Mouse (Mus musculus) heart, adult 8-10 months (tissue): ENCODE data around the gene Tnfrsf26. TPM values are rescaled to one million over a fixed set of nuclear protein-coding genes. Genes with fewer than 3 reads are reported as not detected.
"Not testable (repeated sequence)": the region's sequence is repeated elsewhere in the genome, so short reads cannot be mapped to it uniquely, and the experiment has no call there.

Experiments used
- DNase-seq: peaks from one replicate; pipeline ENCODE4 v3.0.0; 2022; ENCODE audit warnings: low spot score
- total RNA-seq, 4 experiments: library from RNA; stranded (reverse); gene quantifications; 2 replicates each; pipeline ENCODE4 v1.2.4; 2022

Gene Tnfrsf26
- under 1 TPM; 0.19 to 0.80 (median 0.57) TPM for total RNA-seq

- DNase-seq: no peak
Measured at GRCm38 (mm10) chr7:143628540-143628939, at the start of gene Tnfrsf26. TSS of gene Tnfrsf26 (minus strand) at chr7:143628722.

- no peak for DNase-seq
Measured at GRCm38 (mm10) chr7:143666427-143667311, 38.1 kb upstream of the Tnfrsf26 start.

GRCm38 (mm10) chr7:143663470-143663869 lies 34.9 kb upstream of the Tnfrsf26 start:
- no peak for DNase-seq

- no peak for DNase-seq
Measured at GRCm38 (mm10) chr7:143660797-143661196, 32.3 kb upstream of the Tnfrsf26 start.

- not testable (repeated sequence) for DNase-seq
Measured at GRCm38 (mm10) chr7:143649769-143650346, 21.3 kb upstream of the Tnfrsf26 start.

GRCm38 (mm10) chr7:143649034-143649768 lies 20.7 kb upstream of the Tnfrsf26 start, which contains the start of gene Tnfrsf22:
TSS of gene Tnfrsf22 (minus strand) at chr7:143649661.
- peak; percentile 81 for DNase-seq

- not testable (repeated sequence) for DNase-seq
Measured at GRCm38 (mm10) chr7:143643949-143644348, 15.4 kb upstream of the Tnfrsf26 start.

- DNase-seq: no peak
Measured at GRCm38 (mm10) chr7:143636674-143637073, 8.2 kb upstream of the Tnfrsf26 start.

- DNase-seq: no peak
Measured at GRCm38 (mm10) chr7:143631503-143631902, 3.0 kb upstream of the Tnfrsf26 start.

GRCm38 (mm10) chr7:143629501-143629900 lies 979 bp upstream of the Tnfrsf26 start:
- no peak for DNase-seq

- no peak for DNase-seq
Measured at GRCm38 (mm10) chr7:143627555-143628286, 801 bp downstream of the Tnfrsf26 start.

- no peak for DNase-seq
Measured at GRCm38 (mm10) chr7:143626178-143626577, 2.3 kb downstream of the Tnfrsf26 start.

GRCm38 (mm10) chr7:143625151-143625550 lies 3.4 kb downstream of the Tnfrsf26 start:
- no peak for DNase-seq

GRCm38 (mm10) chr7:143624561-143624960 lies 4.0 kb downstream of the Tnfrsf26 start:
- DNase-seq: no peak

GRCm38 (mm10) chr7:143620951-143621350 lies 7.6 kb downstream of the Tnfrsf26 start:
- DNase-seq: no peak

GRCm38 (mm10) chr7:143614404-143615135 lies 14.0 kb downstream of the Tnfrsf26 start:
- peak; percentile 61 for DNase-seq

- no peak for DNase-seq
Measured at GRCm38 (mm10) chr7:143612215-143612614, 16.3 kb downstream of the Tnfrsf26 start.

- no peak for DNase-seq
Measured at GRCm38 (mm10) chr7:143605321-143605720, 23.2 kb downstream of the Tnfrsf26 start.

- no peak for DNase-seq
Measured at GRCm38 (mm10) chr7:143604889-143605288, 23.6 kb downstream of the Tnfrsf26 start.

- no peak for DNase-seq
Measured at GRCm38 (mm10) chr7:143601705-143602104, 26.8 kb downstream of the Tnfrsf26 start.
